Mouse (Mus musculus): ENCODE data around the gene Daam1. TPM values are rescaled to one million over a fixed set of nuclear protein-coding genes. Genes with fewer than 3 reads are reported as not detected.
A peak's percentile ranks its signal among the peaks of the same experiment; 100 is the strongest.

Gene Daam1
- total RNA-seq (2021): 10 to 100 TPM; 68.1 to 82.1 TPM

DNA sequence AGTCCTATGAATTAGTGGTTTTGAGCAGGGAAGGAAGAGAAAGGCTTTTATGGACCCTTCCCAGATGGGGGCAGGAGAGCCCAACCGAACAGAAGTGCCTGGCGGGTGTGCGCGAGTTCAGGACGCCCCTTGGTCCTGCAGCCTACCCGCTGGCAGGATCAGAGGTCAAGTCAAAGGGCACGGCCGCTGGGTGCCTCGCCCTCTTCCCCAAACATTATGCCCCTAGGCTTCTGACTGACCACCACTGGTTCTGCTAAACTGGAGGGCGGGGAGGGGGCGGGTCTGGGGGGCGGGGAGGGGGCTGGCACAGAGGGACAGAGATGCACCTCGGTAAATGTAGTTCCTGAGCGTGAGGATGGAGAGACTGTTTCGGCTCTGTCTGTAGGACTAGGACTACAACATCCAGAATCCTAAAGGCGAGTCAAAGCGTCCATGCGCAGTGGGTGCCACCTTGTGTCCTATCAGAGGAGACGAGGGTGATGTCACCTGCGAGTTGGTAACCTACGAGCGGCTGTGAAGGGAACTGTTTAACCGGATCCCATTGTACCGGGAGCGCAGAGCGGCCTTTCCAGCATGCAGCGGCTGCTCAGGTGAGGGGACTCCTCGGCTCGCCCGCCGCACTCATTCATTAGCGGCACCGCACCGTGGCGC is at the start of gene Daam1:
Gene Daam1, plus strand, starts transcription at position 472 of the 651 bp plus-strand sequence.
- peak; percentile 87 to 89 for DNase-seq
- intact Hi-C loops (cut with DNase I): loop anchor here (1.0 to 2.0 kb wide), 4 partner anchors 57 to 217 kb away; no protein-coding TSS in a partner anchor

DNA sequence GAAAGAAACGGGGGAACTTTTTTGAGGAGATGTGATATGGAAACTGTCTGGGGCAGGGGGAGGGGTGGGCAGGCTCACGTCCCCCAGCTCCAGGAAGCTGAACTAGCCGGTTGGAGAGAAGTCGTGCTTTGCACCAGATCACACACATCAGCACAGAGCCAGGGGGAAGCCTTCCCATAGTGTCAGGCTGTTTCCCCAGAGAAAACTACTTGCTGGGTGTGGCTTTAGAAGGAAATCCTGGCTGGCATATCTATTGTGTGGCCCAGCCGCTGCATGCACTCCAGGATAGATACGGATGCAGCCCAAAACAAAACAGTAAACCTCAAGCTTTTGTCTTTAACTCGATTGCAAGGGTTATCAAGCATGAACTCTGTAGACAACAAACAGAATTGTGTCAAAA is 49.7 kb upstream of the Daam1 start:
- intact Hi-C loops (cut with DNase I): no loop called here
- no peak for DNase-seq

- DNase-seq: no peak
- intact Hi-C loops (cut with DNase I): no loop called here
Observed at GRCm38 (mm10) chr12:71783970-71784369, 46.9 kb upstream of the Daam1 start.

DNA sequence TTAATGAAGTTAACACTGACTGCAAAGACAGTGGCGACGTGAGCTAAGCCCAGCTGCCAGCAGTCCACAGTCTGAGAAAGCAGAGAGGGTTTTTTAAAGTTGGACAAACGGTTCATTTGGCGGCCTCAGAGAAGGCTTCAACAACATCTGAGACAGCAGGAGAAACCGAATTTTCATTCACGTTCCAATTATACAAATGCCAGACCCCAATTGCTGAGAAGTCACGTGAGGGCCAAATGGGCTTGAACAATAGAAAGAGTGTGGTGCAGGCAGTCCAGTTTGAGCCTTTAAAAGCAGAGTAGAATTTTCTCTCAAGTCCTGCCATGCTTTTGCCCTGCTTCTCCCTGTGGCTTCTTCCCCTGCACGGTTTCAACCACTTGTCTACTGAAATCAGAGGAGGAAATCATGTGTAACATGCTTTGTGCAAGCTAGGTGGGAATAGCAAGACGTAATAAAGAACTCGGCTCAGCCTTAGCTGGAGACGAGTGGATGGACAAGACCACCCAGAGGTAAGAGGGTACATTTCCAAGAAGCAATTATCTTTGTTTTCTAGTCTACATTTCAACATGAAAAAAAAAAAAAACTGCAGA is 46.1 kb upstream of the Daam1 start:
- no peak for DNase-seq
- intact Hi-C loops (cut with DNase I): no loop called here

GRCm38 (mm10) chr12:71786521-71786920 is 44.4 kb upstream of the Daam1 start:
- DNase-seq: no peak
- intact Hi-C loops (cut with DNase I): no loop called here

- intact Hi-C loops (cut with DNase I): no loop called here
- peak; percentile 22 to 41 for DNase-seq
Observed at GRCm38 (mm10) chr12:71788791-71789190, 42.1 kb upstream of the Daam1 start.

GRCm38 (mm10) chr12:71790581-71790980 is 40.3 kb upstream of the Daam1 start:
- no peak for DNase-seq
- intact Hi-C loops (cut with DNase I): no loop called here

- intact Hi-C loops (cut with DNase I): no loop called here
- DNase-seq: no peak
Observed at GRCm38 (mm10) chr12:71793114-71793513, 37.8 kb upstream of the Daam1 start.

DNA sequence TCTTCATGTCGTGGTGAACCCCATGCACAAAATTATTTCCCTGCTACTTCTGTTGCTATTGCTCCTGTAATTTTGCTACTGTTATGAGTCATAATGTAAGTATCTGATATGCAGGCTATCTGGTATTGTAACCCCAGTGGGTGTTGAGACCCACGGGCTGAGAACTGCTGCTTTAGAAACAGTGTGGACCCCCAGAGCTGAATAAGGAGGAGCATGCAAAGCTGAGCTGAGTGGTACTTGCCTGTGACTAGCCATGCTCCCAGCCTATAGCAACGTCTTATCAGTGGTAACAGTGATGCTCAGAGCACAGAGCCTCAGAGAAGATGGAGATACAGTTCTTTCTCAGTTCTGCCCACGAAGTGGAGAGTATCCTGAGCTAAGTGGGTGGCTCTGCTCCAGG is 35.3 kb upstream of the Daam1 start:
- intact Hi-C loops (cut with DNase I): no loop called here
- DNase-seq: no peak

DNA sequence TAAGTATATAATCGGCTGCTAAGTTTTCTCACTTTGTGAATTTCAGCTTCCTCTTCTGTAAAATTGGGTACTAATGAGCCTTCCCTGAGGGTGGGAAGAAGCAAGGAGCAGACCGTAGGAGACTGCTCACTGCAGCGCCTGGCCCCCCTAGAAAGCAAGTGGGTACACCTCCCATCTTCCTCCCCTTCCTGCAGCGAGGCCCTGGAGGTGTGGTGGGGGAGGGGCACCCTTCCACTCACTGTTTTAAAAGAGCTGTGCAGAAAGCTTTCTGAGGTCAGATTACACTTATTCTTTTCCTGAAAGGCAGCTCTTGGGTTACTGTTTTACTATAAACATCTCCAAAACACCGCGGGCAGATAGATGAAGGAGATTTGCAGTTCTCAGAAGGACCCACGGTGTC is 34.4 kb upstream of the Daam1 start:
- intact Hi-C loops (cut with DNase I): no loop called here
- no peak for DNase-seq

GRCm38 (mm10) chr12:71807306-71807705 is 23.6 kb upstream of the Daam1 start:
- intact Hi-C loops (cut with DNase I): no loop called here
- no peak for DNase-seq

DNA sequence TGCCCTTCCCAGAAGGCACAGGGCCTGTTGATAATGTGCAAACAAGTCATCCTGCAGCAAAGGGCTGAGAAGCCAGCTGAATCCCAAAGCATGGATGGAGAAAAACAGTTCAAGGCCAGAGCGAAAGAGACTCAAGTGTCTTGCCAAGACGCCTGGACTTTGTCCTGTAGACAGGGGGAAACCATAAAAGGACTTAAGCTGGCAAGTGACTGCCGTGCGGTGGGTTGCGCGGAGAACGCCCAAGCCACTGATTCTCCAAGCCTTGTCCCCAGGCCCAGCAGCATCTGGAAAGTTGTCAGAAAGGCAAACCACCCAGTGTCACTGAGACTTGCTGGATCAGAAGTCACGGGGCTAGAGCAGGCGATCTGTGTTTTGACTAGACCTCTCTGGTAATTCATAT is 22.2 kb upstream of the Daam1 start:
- intact Hi-C loops (cut with DNase I): no loop called here

DNA sequence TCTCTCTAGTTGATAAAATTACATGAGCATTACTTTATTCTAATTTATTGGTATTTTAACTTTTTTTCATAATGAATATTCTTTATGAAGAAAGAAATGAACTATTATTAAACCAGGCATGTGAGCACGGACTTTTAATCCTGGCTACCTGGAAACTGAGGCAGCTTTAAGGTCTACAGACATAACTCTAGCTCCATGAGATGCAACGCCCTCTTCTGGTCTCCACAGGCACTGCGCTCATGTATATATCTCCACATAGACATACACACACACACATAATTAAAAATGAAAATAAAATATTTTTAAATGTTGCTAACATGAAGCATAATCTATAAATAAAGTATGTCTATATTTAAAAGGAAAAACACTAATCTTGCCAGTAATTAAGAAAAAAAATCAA is 21.3 kb upstream of the Daam1 start:
- no peak for DNase-seq
- intact Hi-C loops (cut with DNase I): no loop called here

More for the DNA sequence above, 22.2 kb upstream of the Daam1 start:
- peak; percentile 42 to 50 for DNase-seq

- no peak for DNase-seq
- intact Hi-C loops (cut with DNase I): no loop called here
Observed at GRCm38 (mm10) chr12:71812567-71812966, 18.3 kb upstream of the Daam1 start.

GRCm38 (mm10) chr12:71813251-71813650 is 17.6 kb upstream of the Daam1 start:
- DNase-seq: no peak

GRCm38 (mm10) chr12:71813761-71814160 is 17.1 kb upstream of the Daam1 start:
- intact Hi-C loops (cut with DNase I): no loop called here
- no peak for DNase-seq

More at GRCm38 (mm10) chr12:71813251-71813650, 17.6 kb upstream of the Daam1 start:
- intact Hi-C loops (cut with DNase I): no loop called here

DNA sequence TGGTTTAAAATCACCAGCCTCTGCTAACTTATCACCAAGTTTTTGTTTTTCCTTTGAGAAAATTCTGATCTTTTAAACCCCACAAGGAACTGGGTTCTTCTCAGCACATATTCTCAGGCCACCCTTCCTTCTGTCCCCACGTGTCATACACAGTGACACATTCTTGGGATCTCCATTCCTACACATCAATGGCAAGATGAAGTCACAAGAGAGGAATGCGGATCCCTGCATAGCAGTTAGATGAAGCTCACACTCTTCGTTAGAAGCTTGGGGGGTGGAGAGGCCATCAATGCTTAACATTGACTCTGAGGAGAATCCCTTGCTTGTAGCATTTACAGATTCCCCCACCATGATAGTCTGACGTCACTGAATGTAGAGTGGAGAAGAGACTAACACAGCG is 10.8 kb upstream of the Daam1 start:
- intact Hi-C loops (cut with DNase I): no loop called here
- DNase-seq: no peak

GRCm38 (mm10) chr12:71821272-71821671 is 9.6 kb upstream of the Daam1 start:
- intact Hi-C loops (cut with DNase I): no loop called here
- no peak for DNase-seq

DNA sequence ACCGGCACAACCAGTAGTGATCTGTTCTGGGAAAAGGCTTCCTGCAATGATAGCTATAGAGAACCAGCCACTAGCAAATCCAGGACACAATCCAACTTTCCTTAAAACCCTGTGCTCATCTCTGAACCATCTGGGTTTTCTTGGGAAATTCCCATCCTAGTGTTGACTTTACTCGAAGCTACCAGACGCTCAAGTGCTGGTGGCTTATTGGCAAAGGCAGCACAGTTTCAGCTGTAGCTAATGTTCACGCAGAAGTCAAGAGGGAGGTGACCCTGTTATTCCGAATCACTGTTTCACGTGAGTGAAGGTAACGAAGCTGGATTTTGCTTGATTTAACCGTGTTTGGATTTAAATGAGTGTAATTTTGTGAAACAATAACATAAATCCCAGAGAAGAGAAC is 9.1 kb upstream of the Daam1 start:
- no peak for DNase-seq
- intact Hi-C loops (cut with DNase I): no loop called here

DNA sequence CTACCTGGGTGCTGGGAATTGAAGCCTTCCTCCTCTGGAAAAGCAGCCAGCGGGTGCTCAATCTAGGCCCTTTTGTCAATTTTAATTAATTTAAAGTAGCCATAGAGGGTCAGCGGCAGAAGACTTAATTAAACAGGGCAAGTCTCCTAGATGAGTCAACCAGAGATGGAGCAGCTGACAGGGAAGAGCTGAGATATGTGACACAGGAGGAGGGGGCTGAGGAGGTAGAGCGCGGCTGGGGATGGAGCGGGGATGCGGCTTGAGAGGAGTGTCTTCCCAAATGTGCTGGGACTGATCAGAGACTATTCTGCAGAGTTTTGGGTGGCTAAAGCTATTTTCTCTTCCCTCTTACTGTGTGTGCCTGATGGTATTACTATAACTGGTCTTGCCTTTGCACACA is 6.0 kb upstream of the Daam1 start:
- intact Hi-C loops (cut with DNase I): no loop called here

DNA sequence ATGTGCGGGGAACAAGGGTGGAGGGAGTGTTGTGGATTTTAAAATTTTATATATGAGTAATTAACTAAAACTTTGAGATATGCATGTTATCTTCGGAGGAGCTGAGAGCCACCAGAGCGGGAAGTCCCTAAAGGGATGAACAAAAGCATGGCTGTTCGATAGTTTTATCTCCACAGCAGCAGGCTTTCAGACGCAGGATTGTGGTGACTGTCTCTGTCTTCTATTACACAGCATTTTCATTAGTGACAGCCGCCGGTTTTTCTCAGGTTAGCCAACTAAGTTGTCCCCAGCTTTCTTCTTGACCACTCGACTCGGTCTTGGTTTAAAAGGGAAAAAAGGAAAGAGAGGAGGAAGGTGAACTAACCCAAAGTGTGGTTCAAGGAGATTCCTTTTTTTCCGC is 739 bp upstream of the Daam1 start:
- DNase-seq: no peak
- intact Hi-C loops (cut with DNase I): loop anchor here (1.0 to 2.0 kb wide), 3 partner anchors 61 to 217 kb away; no protein-coding TSS in a partner anchor

More for the DNA sequence above, 6.0 kb upstream of the Daam1 start:
- DNase-seq: no peak

All from heart, postnatal 36 days (tissue).